10 mouse cellular contexts compared by ENCODE assay signal in the genomic region with DNA sequence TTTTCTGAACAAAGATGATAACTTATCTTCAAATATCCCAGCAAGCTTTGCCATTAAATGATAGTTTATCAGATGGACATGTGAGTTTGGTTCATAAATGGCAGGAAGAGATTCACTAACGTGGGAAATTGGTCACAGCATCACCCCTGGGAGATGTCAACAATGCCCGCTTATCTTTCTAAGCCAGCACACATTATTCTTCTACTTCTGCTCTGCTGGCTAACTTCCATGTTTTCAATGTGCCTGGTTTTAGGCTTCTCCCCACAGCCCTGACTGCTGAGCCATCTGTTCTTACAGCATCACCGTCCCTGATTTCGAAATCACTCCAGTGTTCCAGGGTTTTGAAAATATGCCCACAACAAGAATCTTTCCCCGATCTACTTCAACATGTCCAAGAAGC.
DNase-seq lines count a peak whose midpoint lies in the region; ATAC-seq and TF ChIP-seq lines count a peak whose summit lies in the region.
"Had no signal": no experiment of that assay in that cellular context is flagged by ENCODE, and none has a peak within 500 bp of the region (broad histone marks: within the 10 kb centered on the region; RNA-seq: fewer than 3 reads in every experiment).

No protein-coding gene starts in this region.

- no peak overlapping the region for H3K4me2 ChIP-seq in midbrain, postnatal 0 days (ENCODE audit: low read depth, low read length, poor library complexity, severe bottlenecking)
- H3K4me2 ChIP-seq in midbrain, embryonic 16.5 days (ENCODE audit: low read length), result no peak overlapping the region
- no peak overlapping the region for H3K4me2 ChIP-seq in hindbrain, embryonic 15.5 days
- H3K4me2 ChIP-seq: limb, embryonic 13.5 days; neural tube, embryonic 13.5 days had no signal

- 51% methylated on average over 5 of the region's 5 CpGs for WGBS in midbrain, postnatal 0 days
- 49% methylated on average over 5 of the region's 5 CpGs for WGBS in midbrain, embryonic 16.5 days
- WGBS in hindbrain, embryonic 15.5 days, result 40% methylated on average over 5 of the region's 5 CpGs

- no peak overlapping the region for H3K27ac ChIP-seq in midbrain, postnatal 0 days (ENCODE audit: low read depth, low read length)
- no peak overlapping the region for H3K27ac ChIP-seq in midbrain, embryonic 16.5 days (ENCODE audit: low read length)
- H3K27ac ChIP-seq in hindbrain, embryonic 15.5 days (replicated peaks), result no peak overlapping the region
- H3K27ac ChIP-seq: limb, embryonic 13.5 days; neural tube, embryonic 13.5 days had no signal

- DNase-seq in cerebellum, postnatal 4 days (ENCODE audit: low spot score in 2 of 2), result no peak
- DNase-seq in midbrain, postnatal 0 days (ENCODE audit: low spot score), result peak; percentile 74
- peak; percentile 78 for DNase-seq in skeletal muscle tissue, adult 2 months (ENCODE audit: low read depth, low spot score)
- no peak for DNase-seq in c-Kit-positive CD71-positive TER-119-positive erythroid progenitor cells, embryonic 14.5 days (ENCODE audit: low spot score)

- no peaks in the 10 kb centered on the region for H3K4me1 ChIP-seq in midbrain, postnatal 0 days (ENCODE audit: insufficient read depth, low read length)
- H3K4me1 ChIP-seq in midbrain, embryonic 16.5 days (ENCODE audit: control insufficient read depth, insufficient read depth, low read length), result no peaks in the 10 kb centered on the region
- no peaks in the 10 kb centered on the region for H3K4me1 ChIP-seq in hindbrain, embryonic 15.5 days (replicated peaks)

- ATAC-seq in cerebellum, adult (ENCODE audit: insufficient number of reproducible peaks, low FRiP score, low TSS enrichment), result peak; percentile 100
- no peak for ATAC-seq in midbrain, postnatal 0 days (ENCODE audit: low FRiP score)
- ATAC-seq in midbrain, embryonic 16.5 days, result no peak; the same call in 1 of the 2 replicates
- 0 out of 2 replicates have a peak, but pooled peaks have one; percentile 66 for ATAC-seq in hindbrain, embryonic 15.5 days (ENCODE audit: low FRiP score, low read depth)
- ATAC-seq in monocyte, adult 5-6 weeks (replicated peaks; ENCODE audit: insufficient number of reproducible peaks, low FRiP score, low TSS enrichment, poor library complexity, severe bottlenecking), result no peak

- H3K27me3 ChIP-seq in midbrain, postnatal 0 days (ENCODE audit: insufficient read depth, low read length), result no peaks in the 10 kb centered on the region
- H3K27me3 ChIP-seq in midbrain, embryonic 16.5 days (ENCODE audit: control insufficient read depth, insufficient read depth, low read depth, low read length), result no peaks in the 10 kb centered on the region
- no peaks in the 10 kb centered on the region for H3K27me3 ChIP-seq in hindbrain, embryonic 15.5 days
- H3K27me3 ChIP-seq: limb, embryonic 13.5 days; neural tube, embryonic 13.5 days had no signal

- H3K36me3 ChIP-seq in midbrain, postnatal 0 days (ENCODE audit: insufficient read depth, low read length), result no peaks in the 10 kb centered on the region
- H3K36me3 ChIP-seq in midbrain, embryonic 16.5 days (ENCODE audit: control insufficient read depth, insufficient read depth, low read length), result no peaks in the 10 kb centered on the region
- H3K36me3 ChIP-seq in hindbrain, embryonic 15.5 days, result no peaks in the 10 kb centered on the region
- H3K36me3 ChIP-seq: limb, embryonic 13.5 days; neural tube, embryonic 13.5 days had no signal

- no peak for TF ChIP-seq CTCF in midbrain, postnatal 0 days (IDR thresholded peaks at IDR 0.05)

- H3K9ac ChIP-seq in midbrain, postnatal 0 days (replicated peaks; ENCODE audit: low read length, poor library complexity, severe bottlenecking), result no peak overlapping the region
- H3K9ac ChIP-seq in midbrain, embryonic 16.5 days (ENCODE audit: low read depth, low read length), result no peak overlapping the region
- H3K9ac ChIP-seq in hindbrain, embryonic 15.5 days, result no peak overlapping the region
- H3K9ac ChIP-seq: limb, embryonic 13.5 days; neural tube, embryonic 13.5 days had no signal

- H3K4me3 ChIP-seq in midbrain, postnatal 0 days (ENCODE audit: low read depth, low read length), result no peak overlapping the region
- no peak overlapping the region for H3K4me3 ChIP-seq in midbrain, embryonic 16.5 days (ENCODE audit: low read depth, low read length)
- H3K4me3 ChIP-seq in hindbrain, embryonic 15.5 days, result no peak overlapping the region
- H3K4me3 ChIP-seq: limb, embryonic 13.5 days; neural tube, embryonic 13.5 days had no signal

- H3K9me3 ChIP-seq in midbrain, postnatal 0 days (ENCODE audit: low read length), result no peaks in the 10 kb centered on the region
- no peaks in the 10 kb centered on the region for H3K9me3 ChIP-seq in midbrain, embryonic 16.5 days (replicated peaks; ENCODE audit: control insufficient read depth, low read length, poor library complexity, severe bottlenecking)
- H3K9me3 ChIP-seq in hindbrain, embryonic 15.5 days, result no peaks in the 10 kb centered on the region
- H3K9me3 ChIP-seq: limb, embryonic 13.5 days; neural tube, embryonic 13.5 days had no signal

Comparison
In these comparisons a context has a peak if more than half of its experiments do, and no peak if none do; other contexts are left out.
1. ATAC-seq: peak in cerebellum, adult (single experiment) and hindbrain, embryonic 15.5 days (single experiment); none in midbrain, postnatal 0 days (single experiment), midbrain, embryonic 16.5 days (single experiment) and monocyte, adult 5-6 weeks (single experiment).
2. DNase-seq: peak in midbrain, postnatal 0 days (single experiment) and skeletal muscle tissue, adult 2 months (single experiment); none in cerebellum, postnatal 4 days (0 of 2) and c-Kit-positive CD71-positive TER-119-positive erythroid progenitor cells, embryonic 14.5 days (single experiment).